Mouse (Mus musculus) small intestine, adult 2 months (tissue): Measurements from ENCODE around the gene Krtdap. TPM values are rescaled to one million over a fixed set of nuclear protein-coding genes. Genes with fewer than 3 reads are reported as not detected.
"Not testable (repeated sequence)": the region's sequence is repeated elsewhere in the genome, so short reads cannot be mapped to it uniquely, and the experiment has no call there.

Experiments used
- H3K27ac ChIP-seq: fragments of 200-500 bp; 2 replicates; pipeline ENCODE4 v1.5.1; 2012; ENCODE audit warnings: low read depth, low read length, control low read depth, inconsistent platforms; ENCODE audit not compliant: insufficient read depth
- H3K27me3 ChIP-seq: fragments of 200-500 bp; 2 replicates; pipeline ENCODE4 v1.6.1; 2012; ENCODE audit warnings: mild to moderate bottlenecking, moderate library complexity, low read length, inconsistent platforms; ENCODE audit not compliant: control insufficient read depth, insufficient read depth
- H3K36me3 ChIP-seq: fragments of 200-500 bp; 2 replicates; pipeline ENCODE4 v1.6.1; 2012; ENCODE audit warnings: mild to moderate bottlenecking, low read length, control low read depth, inconsistent platforms; ENCODE audit not compliant: control insufficient read depth, insufficient read depth
- H3K4me1 ChIP-seq: fragments of 200-500 bp; 2 replicates; pipeline ENCODE4 v1.6.1; 2012; ENCODE audit warnings: low read length, inconsistent platforms, mixed read lengths; ENCODE audit not compliant: control insufficient read depth, insufficient read depth, insufficient read length
- H3K4me3 ChIP-seq: fragments of 200-500 bp; 2 replicates; pipeline ENCODE4 v1.5.1; 2012; ENCODE audit warnings: low read depth, mild to moderate bottlenecking, control low read depth, inconsistent platforms, low read length, moderate library complexity
- CTCF ChIP-seq: fragments of 200-500 bp; IDR thresholded peaks from 2 replicates; pipeline ENCODE4 v1.5.1; 2012; ENCODE audit warnings: low read depth, mild to moderate bottlenecking, control low read depth, inconsistent platforms, low read length, moderate library complexity, mixed read lengths; ENCODE audit not compliant: insufficient replicate concordance, insufficient read length; ENCODE audit errors: extremely low read depth
- POLR2A ChIP-seq: fragments of 200-500 bp; IDR thresholded peaks from 2 replicates; pipeline ENCODE4 v1.6.1; 2012; ENCODE audit warnings: low read depth, mild to moderate bottlenecking, control low read depth, inconsistent platforms, low read length, moderate library complexity
- WGBS: fragments of 180-500 bp; shearing (Covaris S2); methylation state at CpG from one replicate; pipeline ENCODE4 v1.1.7; 2018; 5-methylcytosine and 5-hydroxymethylcytosine counted together
- polyA plus RNA-seq: library from polyadenylated mRNA; depleted of rRNA; stranded (reverse); fragments of >200 nt; gene quantifications from 2 replicates; pipeline ENCODE4 v1.2.3, GENCODE M21; 2012; rRNA removed

Krtdap gene
- polyA plus RNA-seq, 1 experiment = not detected

DNA sequence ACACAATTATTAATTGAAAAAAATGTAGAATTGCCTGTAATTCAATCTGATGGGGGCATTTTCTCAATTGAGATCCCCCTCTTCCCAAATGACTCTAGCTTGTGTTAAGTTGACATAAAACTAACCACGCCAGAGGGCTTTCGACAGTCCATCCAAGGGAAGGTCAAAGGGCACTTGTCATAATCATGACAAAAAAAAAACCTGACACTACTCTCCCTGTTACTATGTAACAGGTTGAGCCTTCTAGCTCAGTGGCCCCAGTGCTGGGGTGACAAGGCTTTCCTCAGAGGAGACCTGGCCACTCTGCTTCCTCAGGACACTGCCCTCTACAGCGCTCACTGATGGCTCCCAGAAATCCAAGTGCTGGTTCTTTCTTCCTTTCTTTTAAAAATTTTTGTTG, 36.6 kb downstream of the Krtdap start:
- H3K27me3 ChIP-seq = no peaks in the 10 kb centered on the region
- no peak overlapping the region for H3K4me3 ChIP-seq
- WGBS = 72% methylated on average over 3 of the region's 3 CpGs
- TF ChIP-seq CTCF (no peak), POLR2A (no peak)
- peaks cover 5% of the 10 kb centered on the region for H3K4me1 ChIP-seq
- no peaks in the 10 kb centered on the region for H3K36me3 ChIP-seq
- H3K27ac ChIP-seq = no peak overlapping the region

GRCm38 (mm10) chr7:30826660-30827059, 39.0 kb downstream of the Krtdap start:
- H3K4me3 ChIP-seq = no peak overlapping the region
- no peaks in the 10 kb centered on the region for H3K4me1 ChIP-seq
- TF ChIP-seq POLR2A (no peak), CTCF (no peak)
- 72% methylated on average over 10 of the region's 10 CpGs for WGBS
- H3K27ac ChIP-seq = no peak overlapping the region
- H3K27me3 ChIP-seq = no peaks in the 10 kb centered on the region
- no peaks in the 10 kb centered on the region for H3K36me3 ChIP-seq

- not testable (repeated sequence) for H3K27ac ChIP-seq, H3K27me3 ChIP-seq, H3K4me3 ChIP-seq, H3K36me3 ChIP-seq, H3K4me1 ChIP-seq
Measured at GRCm38 (mm10) chr7:30828871-30829270, 41.2 kb downstream of the Krtdap start.

DNA sequence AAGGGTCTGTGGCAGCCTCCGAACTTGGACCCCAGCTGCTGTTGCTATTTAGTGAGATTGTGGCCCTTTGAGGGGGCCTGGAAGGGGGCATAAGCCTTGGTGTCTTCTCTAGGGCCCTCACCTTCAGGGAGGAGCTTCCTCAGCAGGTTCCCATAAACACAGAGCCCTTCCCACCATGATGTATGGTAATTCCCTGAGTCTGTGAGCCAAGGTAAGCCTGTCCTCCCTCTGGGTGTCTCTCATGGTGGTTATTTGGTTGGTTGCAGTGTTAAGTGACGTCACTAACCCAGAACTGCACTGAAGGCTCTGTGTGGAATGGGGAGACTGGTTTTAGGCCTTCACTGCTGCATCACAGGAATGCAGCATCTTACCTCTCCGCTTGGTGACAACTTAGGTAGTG, 41.7 kb downstream of the Krtdap start:
- no peak for TF ChIP-seq CTCF
- TF ChIP-seq POLR2A = no peak
- no peaks in the 10 kb centered on the region for H3K4me1 ChIP-seq
- WGBS = 80% methylated on average over 3 of the region's 3 CpGs
- no peaks in the 10 kb centered on the region for H3K36me3 ChIP-seq
- peaks cover 2% of the 10 kb centered on the region; the same call in 1 of the 2 replicates for H3K27me3 ChIP-seq
- no peak overlapping the region for H3K27ac ChIP-seq
- no peak overlapping the region for H3K4me3 ChIP-seq

DNA sequence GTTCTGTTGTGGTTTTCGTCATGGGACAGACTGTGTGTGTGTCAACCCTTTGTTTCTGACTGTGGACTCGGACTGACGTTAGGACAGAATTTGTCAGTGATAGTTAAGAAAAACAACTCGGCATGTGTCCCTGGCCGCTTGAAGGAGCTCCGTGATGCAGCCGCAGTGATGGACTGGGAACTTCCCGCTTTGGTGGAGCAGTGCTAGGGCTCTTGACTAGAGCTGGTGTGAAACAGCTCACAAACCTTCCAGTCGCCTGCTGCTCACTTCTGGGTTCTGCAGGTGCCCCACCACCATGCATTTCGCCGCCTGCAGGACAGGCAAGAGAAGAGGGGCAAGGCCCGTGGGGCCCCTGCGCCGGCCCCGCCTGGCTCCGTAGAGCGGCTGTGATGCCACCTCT, 44.6 kb downstream of the Krtdap start:
- no peak overlapping the region for H3K4me3 ChIP-seq
- no peak overlapping the region for H3K27ac ChIP-seq
- no peaks in the 10 kb centered on the region for H3K4me1 ChIP-seq
- H3K27me3 ChIP-seq = peaks cover 2% of the 10 kb centered on the region; the same call in 1 of the 2 replicates
- WGBS = 75% methylated on average over 11 of the region's 17 CpGs
- no peaks in the 10 kb centered on the region for H3K36me3 ChIP-seq
- TF ChIP-seq CTCF (no peak), POLR2A (no peak)

- not testable (repeated sequence) for H3K4me3 ChIP-seq, H3K27ac ChIP-seq, H3K4me1 ChIP-seq, H3K27me3 ChIP-seq, H3K36me3 ChIP-seq
- 49% methylated on average over 10 of the region's 11 CpGs for WGBS
Measured at GRCm38 (mm10) chr7:30832684-30833083, 45.0 kb downstream of the Krtdap start.

GRCm38 (mm10) chr7:30837277-30837676, 49.6 kb downstream of the Krtdap start:
- H3K27me3 ChIP-seq = peaks cover 2% of the 10 kb centered on the region; the same call in 1 of the 2 replicates
- TF ChIP-seq CTCF = no peak
- no peak for TF ChIP-seq POLR2A
- peaks cover 19% of the 10 kb centered on the region for H3K4me1 ChIP-seq
- H3K36me3 ChIP-seq = no peaks in the 10 kb centered on the region
- H3K4me3 ChIP-seq = no peak overlapping the region
- no peak overlapping the region for H3K27ac ChIP-seq

DNA sequence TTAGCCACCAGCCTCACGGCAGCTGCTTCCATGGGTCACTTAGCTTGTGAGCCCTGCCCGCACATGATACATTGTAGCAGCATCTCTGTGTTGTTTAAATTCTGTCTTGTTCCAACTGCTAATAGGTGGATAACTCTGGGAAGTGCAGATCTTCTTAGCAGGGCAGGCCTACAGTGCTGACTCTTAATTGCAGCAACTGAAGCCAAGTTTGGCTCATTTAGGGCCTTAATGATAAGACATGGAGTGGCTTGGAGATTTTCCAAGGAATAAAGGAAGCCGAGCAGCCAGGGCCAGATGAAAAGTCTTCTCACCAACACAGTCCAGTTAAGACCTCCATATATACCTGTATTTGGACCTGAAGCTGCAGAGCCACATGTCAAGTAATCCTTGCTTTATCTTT, 52.6 kb downstream of the Krtdap start:
- Histone ChIP-seq H3K27me3 (no peaks in the 10 kb centered on the region), H3K4me1 (peaks cover 19% of the 10 kb centered on the region), H3K36me3 (no peaks in the 10 kb centered on the region), H3K4me3 (no peak overlapping the region), H3K27ac (no peak overlapping the region)
- WGBS = 13% methylated on average over 3 of the region's 3 CpGs
- TF ChIP-seq POLR2A (no peak), CTCF (no peak)

Other genes starting within 250 kb of the Krtdap start
- gene Hspb6, start 235.7 kb upstream of the Krtdap start, polyA plus RNA-seq = 47.7 and 52.8 TPM in 2 replicates
- 3.9 and 5.4 TPM in 2 replicates for gene Proser3, start 235.6 kb upstream of the Krtdap start, polyA plus RNA-seq
- gene Lin37, start 228.1 kb upstream of the Krtdap start, polyA plus RNA-seq = 23.7 and 37.9 TPM in 2 replicates
- gene U2af1l4, start 224.6 kb upstream of the Krtdap start, polyA plus RNA-seq = 26.6 and 46.5 TPM in 2 replicates
- gene Gm49396, start 224.6 kb upstream of the Krtdap start, polyA plus RNA-seq = 1.2 and 1.6 TPM in 2 replicates
- gene Psenen, start 224.3 kb upstream of the Krtdap start, polyA plus RNA-seq = 69.3 and 131 TPM in 2 replicates
- gene Igflr1, start 222.5 kb upstream of the Krtdap start, polyA plus RNA-seq = 7.3 and 11.4 TPM in 2 replicates
- 21.4 and 38.1 TPM in 2 replicates for gene Kmt2b, start 199.2 kb upstream of the Krtdap start, polyA plus RNA-seq
- gene Zbtb32, start 189.0 kb upstream of the Krtdap start, polyA plus RNA-seq = 0.52 and 1.6 TPM in 2 replicates
- gene Upk1a, start 175.0 kb upstream of the Krtdap start, polyA plus RNA-seq = 7.6 and 8.2 TPM in 2 replicates
- 459 and 585 TPM in 2 replicates for gene Cox6b1, start 161.7 kb upstream of the Krtdap start, polyA plus RNA-seq
- gene Etv2, start 152.0 kb upstream of the Krtdap start, polyA plus RNA-seq = 0.11 TPM in 1 of 2 replicates, not detected in the other
- 51.5 and 94.9 TPM in 2 replicates for gene Rbm42, start 137.6 kb upstream of the Krtdap start, polyA plus RNA-seq
- 6.0 and 6.4 TPM in 2 replicates for gene Haus5, start 122.9 kb upstream of the Krtdap start, polyA plus RNA-seq
- gene Pmis2, start 116.3 kb upstream of the Krtdap start, polyA plus RNA-seq = not detected in 2 replicates
- gene 2200002J24Rik, start 89.0 kb upstream of the Krtdap start, polyA plus RNA-seq = 1.1 and 6.1 TPM in 2 replicates
- 0.37 and 1.2 TPM in 2 replicates for gene Atp4a, start 75.7 kb upstream of the Krtdap start, polyA plus RNA-seq
- 181 and 200 TPM in 2 replicates for gene Tmem147, start 58.4 kb upstream of the Krtdap start, polyA plus RNA-seq
- not detected in 2 replicates for gene Gapdhs, start 44.2 kb upstream of the Krtdap start, polyA plus RNA-seq
- gene Sbsn, start 36.4 kb upstream of the Krtdap start, polyA plus RNA-seq = 0.23 and 0.27 TPM in 2 replicates
- gene Dmkn, start 24.1 kb upstream of the Krtdap start, polyA plus RNA-seq = 1.2 and 2.7 TPM in 2 replicates
- gene Ffar2, start 35.9 kb downstream of the Krtdap start, polyA plus RNA-seq = 9.1 and 9.5 TPM in 2 replicates
- gene Ffar3, start 68.3 kb downstream of the Krtdap start, polyA plus RNA-seq = 0.90 and 3.5 TPM in 2 replicates
- 0.66 and 2.2 TPM in 2 replicates for gene Ffar1, start 73.7 kb downstream of the Krtdap start, polyA plus RNA-seq
- 4.5 and 9.2 TPM in 2 replicates for gene Cd22, start 92.4 kb downstream of the Krtdap start, polyA plus RNA-seq
- gene Mag, start 127.0 kb downstream of the Krtdap start, polyA plus RNA-seq = 0.48 and 0.52 TPM in 2 replicates
- gene Hamp2, start 136.8 kb downstream of the Krtdap start, polyA plus RNA-seq = 0.76 and 58.9 TPM in 2 replicates
- gene Hamp, start 156.1 kb downstream of the Krtdap start, polyA plus RNA-seq = 0.65 TPM in 1 of 2 replicates, not detected in the other
- gene Usf2, start 168.9 kb downstream of the Krtdap start, polyA plus RNA-seq = 78.9 and 162 TPM in 2 replicates
- 267 and 816 TPM in 2 replicates for gene Lsr, start 185.6 kb downstream of the Krtdap start, polyA plus RNA-seq
- gene Fam187b, start 185.9 kb downstream of the Krtdap start, polyA plus RNA-seq = 4.4 and 9.8 TPM in 2 replicates